Mouse (Mus musculus) embryonic facial prominence, embryonic 15.5 days (tissue): Measurements from ENCODE around the gene Gtf2b. TPM values are rescaled to one million over a fixed set of nuclear protein-coding genes. Genes with fewer than 3 reads are reported as not detected.

Experiments
- ATAC-seq: fragments of 200-750 bp; cut with Nextera tagmentation; 2 replicates; pipeline ENCODE4 v1.8.0; 2017; ENCODE audit warnings: low read depth, moderate TSS enrichment; ENCODE audit not compliant: insufficient number of reproducible peaks, low FRiP score, low TSS enrichment
- H3K27ac ChIP-seq: fragments of 300-500 bp; sonication (generic); replicated peaks from 2 replicates; pipeline ENCODE4 v1.5.1; 2015; ENCODE audit warnings: mild to moderate bottlenecking, inconsistent platforms
- H3K27me3 ChIP-seq: fragments of 300-500 bp; sonication (generic); 2 replicates; pipeline ENCODE4 v1.6.1; 2015; ENCODE audit warnings: inconsistent platforms
- H3K36me3 ChIP-seq: fragments of 300-500 bp; sonication (generic); 2 replicates; pipeline ENCODE4 v1.6.1; 2015; ENCODE audit warnings: mild to moderate bottlenecking, inconsistent platforms
- H3K4me1 ChIP-seq: fragments of 300-500 bp; sonication (generic); 2 replicates; pipeline ENCODE4 v1.6.1; 2015; ENCODE audit warnings: inconsistent platforms
- H3K4me2 ChIP-seq: fragments of 300-500 bp; sonication (generic); replicated peaks from 2 replicates; pipeline ENCODE4 v1.6.1; 2015; ENCODE audit warnings: mild to moderate bottlenecking, inconsistent platforms
- H3K4me3 ChIP-seq: fragments of 300-500 bp; sonication (generic); replicated peaks from 2 replicates; pipeline ENCODE4 v1.5.1; 2015; ENCODE audit warnings: mild to moderate bottlenecking, inconsistent platforms
- H3K9ac ChIP-seq: fragments of 300-500 bp; sonication (generic); 2 replicates; pipeline ENCODE4 v1.6.1; 2015; ENCODE audit warnings: inconsistent platforms
- H3K9me3 ChIP-seq: fragments of 300-500 bp; sonication (generic); replicated peaks from 2 replicates; pipeline ENCODE4 v1.6.1; 2016; ENCODE audit warnings: inconsistent platforms
- WGBS: fragments of 180-500 bp; shearing (Covaris S2); methylation state at CpG from one replicate; pipeline ENCODE4 v1.1.7; 2015; 5-methylcytosine and 5-hydroxymethylcytosine counted together
- polyA plus RNA-seq: library from polyadenylated mRNA; unstranded; fragments of >200 nt; fragmentation: Nextera tagmentation; extraction: Ambion mirVana; gene quantifications from 2 replicates; pipeline ENCODE4 v1.2.1, GENCODE M21; 2015

Gene Gtf2b
- polyA plus RNA-seq, 1 experiment from 2014 or later: 81.5 TPM

- no peak overlapping the region for H3K27ac ChIP-seq
- no peak overlapping the region for H3K9ac ChIP-seq
- WGBS: 40% methylated on average over 12 of the region's 12 CpGs
- H3K4me1 ChIP-seq: no peaks in the 10 kb centered on the region
- no peaks in the 10 kb centered on the region for H3K36me3 ChIP-seq
- no peak overlapping the region for H3K4me3 ChIP-seq
- no peaks in the 10 kb centered on the region for H3K9me3 ChIP-seq
- H3K27me3 ChIP-seq: no peaks in the 10 kb centered on the region
- no peak for ATAC-seq
- no peak overlapping the region for H3K4me2 ChIP-seq
Observed at GRCm38 (mm10) chr3:142757841-142758240, 7.0 kb upstream of the Gtf2b start.

GRCm38 (mm10) chr3:142758593-142758992, 6.3 kb upstream of the Gtf2b start:
- no peak overlapping the region for H3K9ac ChIP-seq
- no peaks in the 10 kb centered on the region for H3K27me3 ChIP-seq
- no peak overlapping the region for H3K27ac ChIP-seq
- no peaks in the 10 kb centered on the region for H3K9me3 ChIP-seq
- H3K4me3 ChIP-seq: no peak overlapping the region
- H3K36me3 ChIP-seq: no peaks in the 10 kb centered on the region
- no peak for ATAC-seq
- 79% methylated on average over 7 of the region's 7 CpGs for WGBS
- H3K4me2 ChIP-seq: no peak overlapping the region
- H3K4me1 ChIP-seq: no peaks in the 10 kb centered on the region

- H3K27ac ChIP-seq: no peak overlapping the region
- no peaks in the 10 kb centered on the region for H3K9me3 ChIP-seq
- no peaks in the 10 kb centered on the region for H3K36me3 ChIP-seq
- 74% methylated on average over 6 of the region's 6 CpGs for WGBS
- H3K9ac ChIP-seq: no peak overlapping the region
- H3K4me2 ChIP-seq: no peak overlapping the region
- no peak for ATAC-seq
- no peaks in the 10 kb centered on the region for H3K27me3 ChIP-seq
- H3K4me1 ChIP-seq: no peaks in the 10 kb centered on the region
- H3K4me3 ChIP-seq: no peak overlapping the region
Observed at GRCm38 (mm10) chr3:142760356-142760755, 4.5 kb upstream of the Gtf2b start.

- Histone ChIP-seq H3K4me2 (peak overlapping the region; percentile 69), H3K27ac (no peak overlapping the region; the same call in 1 of the 2 replicates), H3K4me3 (peak overlapping the region; percentile 90), H3K9ac (peak overlapping the region; percentile 93), H3K27me3 (no peaks in the 10 kb centered on the region), H3K9me3 (no peaks in the 10 kb centered on the region), H3K4me1 (peaks cover 9% of the 10 kb centered on the region), H3K36me3 (0 out of 2 replicates have a peak, but pooled peaks cover under 1% of the 10 kb centered on the region)
- WGBS: 15% methylated on average over 10 of the region's 10 CpGs
- no peak for ATAC-seq
Observed at GRCm38 (mm10) chr3:142765778-142766165, 927 bp downstream of the Gtf2b start.

- H3K9me3 ChIP-seq: no peaks in the 10 kb centered on the region
- no peak overlapping the region for H3K27ac ChIP-seq
- no peak overlapping the region for H3K9ac ChIP-seq
- no peak overlapping the region for H3K4me3 ChIP-seq
- 0 out of 2 replicates have a peak, but pooled peaks cover 21% of the 10 kb centered on the region for H3K36me3 ChIP-seq
- ATAC-seq: no peak
- H3K27me3 ChIP-seq: no peaks in the 10 kb centered on the region
- WGBS: 93% methylated on average over 6 of the region's 6 CpGs
- H3K4me1 ChIP-seq: peaks cover 9% of the 10 kb centered on the region
- H3K4me2 ChIP-seq: no peak overlapping the region
Observed at GRCm38 (mm10) chr3:142768498-142768897, 3.7 kb downstream of the Gtf2b start.

- no peak for ATAC-seq
- Histone ChIP-seq H3K27me3 (no peaks in the 10 kb centered on the region), H3K4me2 (no peak overlapping the region), H3K9me3 (no peaks in the 10 kb centered on the region), H3K27ac (no peak overlapping the region), H3K4me3 (no peak overlapping the region), H3K9ac (no peak overlapping the region), H3K36me3 (0 out of 2 replicates have a peak, but pooled peaks cover 23% of the 10 kb centered on the region), H3K4me1 (peaks cover 9% of the 10 kb centered on the region)
- 45% methylated on average over 1 of the region's 1 CpGs for WGBS
Observed at GRCm38 (mm10) chr3:142770518-142770917, 5.7 kb downstream of the Gtf2b start.

GRCm38 (mm10) chr3:142773538-142774191, 8.8 kb downstream of the Gtf2b start:
- no peak for ATAC-seq
- 73% methylated on average over 4 of the region's 4 CpGs for WGBS

GRCm38 (mm10) chr3:142777227-142777626, 12.4 kb downstream of the Gtf2b start:
- peaks cover 62% of the 10 kb centered on the region for H3K36me3 ChIP-seq
- no peak overlapping the region for H3K27ac ChIP-seq
- WGBS: 79% methylated on average over 3 of the region's 3 CpGs
- no peaks in the 10 kb centered on the region for H3K4me1 ChIP-seq
- H3K9ac ChIP-seq: no peak overlapping the region
- H3K27me3 ChIP-seq: no peaks in the 10 kb centered on the region
- no peaks in the 10 kb centered on the region for H3K9me3 ChIP-seq
- no peak overlapping the region for H3K4me2 ChIP-seq
- H3K4me3 ChIP-seq: no peak overlapping the region
- ATAC-seq: no peak

More at GRCm38 (mm10) chr3:142773538-142774191, 8.8 kb downstream of the Gtf2b start:
- Histone ChIP-seq H3K9me3 (no peaks in the 10 kb centered on the region), H3K9ac (no peak overlapping the region), H3K4me3 (no peak overlapping the region), H3K36me3 (peaks cover 38% of the 10 kb centered on the region; the same call in 1 of the 2 replicates), H3K4me2 (no peak overlapping the region), H3K4me1 (no peaks in the 10 kb centered on the region), H3K27me3 (no peaks in the 10 kb centered on the region), H3K27ac (no peak overlapping the region)

- H3K27ac ChIP-seq: no peak overlapping the region
- ATAC-seq: no peak
- H3K4me2 ChIP-seq: no peak overlapping the region
- H3K4me1 ChIP-seq: no peaks in the 10 kb centered on the region
- H3K36me3 ChIP-seq: peaks cover 47% of the 10 kb centered on the region
- no peaks in the 10 kb centered on the region for H3K9me3 ChIP-seq
- WGBS: 23% methylated on average over 2 of the region's 2 CpGs
- H3K27me3 ChIP-seq: no peaks in the 10 kb centered on the region
- H3K4me3 ChIP-seq: no peak overlapping the region
- H3K9ac ChIP-seq: no peak overlapping the region
Observed at GRCm38 (mm10) chr3:142786423-142787072, 21.7 kb downstream of the Gtf2b start.

GRCm38 (mm10) chr3:142795587-142795986, 30.7 kb downstream of the Gtf2b start:
- no peak overlapping the region for H3K9ac ChIP-seq
- ATAC-seq: no peak
- H3K27ac ChIP-seq: no peak overlapping the region
- WGBS: 84% methylated on average over 3 of the region's 3 CpGs
- no peak overlapping the region for H3K4me2 ChIP-seq
- no peaks in the 10 kb centered on the region for H3K4me1 ChIP-seq
- H3K4me3 ChIP-seq: no peak overlapping the region
- H3K27me3 ChIP-seq: no peaks in the 10 kb centered on the region
- H3K9me3 ChIP-seq: no peaks in the 10 kb centered on the region
- H3K36me3 ChIP-seq: peaks cover 41% of the 10 kb centered on the region

- no peaks in the 10 kb centered on the region for H3K4me1 ChIP-seq
- H3K4me2 ChIP-seq: no peak overlapping the region
- H3K9ac ChIP-seq: no peak overlapping the region
- 85% methylated on average over 3 of the region's 3 CpGs for WGBS
- no peaks in the 10 kb centered on the region for H3K9me3 ChIP-seq
- H3K4me3 ChIP-seq: no peak overlapping the region
- no peaks in the 10 kb centered on the region for H3K27me3 ChIP-seq
- peaks cover 26% of the 10 kb centered on the region for H3K36me3 ChIP-seq
- ATAC-seq: no peak
- H3K27ac ChIP-seq: no peak overlapping the region
Observed at GRCm38 (mm10) chr3:142811582-142811981, 46.7 kb downstream of the Gtf2b start.
